Mouse (Mus musculus): ENCODE data around the gene Crip2. TPM values are rescaled to one million over a fixed set of nuclear protein-coding genes. Genes with fewer than 3 reads are reported as not detected.
A peak's percentile ranks its signal among the peaks of the same experiment; 100 is the strongest.

Gene Crip2
- 101 TPM for polyA plus RNA-seq (2021)

GRCm38 (mm10) chr12:113139908-113140615 is at the start of gene Crip2:
Gene Crip2 (plus strand): TSS chr12:113140236.
- in situ Hi-C loops (cut with MboI; ENCODE audit: low pct_unique_long_range_greater_than_20kb), result no loop called here
- ATAC-seq (peak; percentile 77), DNase-seq (ENCODE audit: low read depth, low spot score) (no peak)
- no peak for TF ChIP-seq CTCF (IDR thresholded peaks at IDR 0.05)
- no peaks in the 10 kb centered on the region for H3K27me3 ChIP-seq
- CTCF ChIA-PET, result interaction anchor here (2.0 kb wide), 1 partner anchor 11 kb away, joined by 5 read pairs; no protein-coding TSS in a partner anchor
- POLR2A ChIA-PET, result interaction anchor here (1.0 to 1.9 kb wide), 3 partner anchors 11 to 16 kb away, joined by 4 to 5 read pairs (median 4); partner anchors contain the start of gene Tedc1

- no peak for TF ChIP-seq CTCF (IDR thresholded peaks at IDR 0.05)
- no peaks in the 10 kb centered on the region for H3K27me3 ChIP-seq
- in situ Hi-C loops (cut with MboI; ENCODE audit: low pct_unique_long_range_greater_than_20kb), result no loop called here
- ChIA-PET CTCF (no interaction called here), POLR2A (interaction anchor here (0.8 kb wide), 1 partner anchor 84 kb away, joined by 3 read pairs; no protein-coding TSS in a partner anchor)
- DNase-seq (ENCODE audit: low read depth, low spot score), result no peak
- no peak for ATAC-seq
Observed at GRCm38 (mm10) chr12:113097040-113097439, 43.0 kb upstream of the Crip2 start.

- ChIA-PET CTCF (no interaction called here), POLR2A (interaction anchor here (0.8 to 1.0 kb wide), 2 partner anchors 24 to 84 kb away, joined by 3 read pairs; partner anchors contain the start of gene Tex22)
- peak; percentile 45 for ATAC-seq
- no peak for TF ChIP-seq CTCF (IDR thresholded peaks at IDR 0.05)
- no peaks in the 10 kb centered on the region for H3K27me3 ChIP-seq
- DNase-seq (ENCODE audit: low read depth, low spot score), result no peak
- in situ Hi-C loops (cut with MboI; ENCODE audit: low pct_unique_long_range_greater_than_20kb), result no loop called here
Observed at GRCm38 (mm10) chr12:113097749-113098281, 42.2 kb upstream of the Crip2 start, which contains the start of gene Mta1. Gene Mta1 (plus strand): TSS chr12:113098278.

- POLR2A ChIA-PET, result interaction anchor here (1.0 kb wide), 1 partner anchor 25 kb away, joined by 3 read pairs; the partner anchor contains the start of gene Tex22
- no peaks in the 10 kb centered on the region for H3K27me3 ChIP-seq
- in situ Hi-C loops (cut with MboI; ENCODE audit: low pct_unique_long_range_greater_than_20kb), result no loop called here
- ATAC-seq (peak; percentile 10), DNase-seq (ENCODE audit: low read depth, low spot score) (no peak)
- no peak for TF ChIP-seq CTCF (IDR thresholded peaks at IDR 0.05)
- CTCF ChIA-PET, result no interaction called here
Observed at GRCm38 (mm10) chr12:113098530-113099151, 41.4 kb upstream of the Crip2 start.

- TF ChIP-seq CTCF (IDR thresholded peaks at IDR 0.05), result no peak
- no peak for DNase-seq (ENCODE audit: low read depth, low spot score)
- no peaks in the 10 kb centered on the region for H3K27me3 ChIP-seq
- ATAC-seq, result no peak
- in situ Hi-C loops (cut with MboI; ENCODE audit: low pct_unique_long_range_greater_than_20kb), result no loop called here
- ChIA-PET CTCF (no interaction called here), POLR2A (interaction anchor here (0.9 kb wide), 1 partner anchor 30 kb away, joined by 3 read pairs; no protein-coding TSS in a partner anchor)
Observed at GRCm38 (mm10) chr12:113099470-113100237, 40.4 kb upstream of the Crip2 start.

GRCm38 (mm10) chr12:113100448-113101076 is 39.5 kb upstream of the Crip2 start:
- ChIA-PET CTCF (interaction anchor here (0.7 kb wide), 1 partner anchor 26 kb away, joined by 3 read pairs; the partner anchor contains the start of gene Tex22), POLR2A (interaction anchor here (0.5 kb wide), 1 partner anchor 44 kb away, joined by 3 read pairs; no protein-coding TSS in a partner anchor)
- no peak for TF ChIP-seq CTCF (IDR thresholded peaks at IDR 0.05)
- H3K27me3 ChIP-seq, result no peaks in the 10 kb centered on the region
- DNase-seq (ENCODE audit: low read depth, low spot score) (no peak), ATAC-seq (no peak)
- in situ Hi-C loops (cut with MboI; ENCODE audit: low pct_unique_long_range_greater_than_20kb), result no loop called here

GRCm38 (mm10) chr12:113101251-113101960 is 38.6 kb upstream of the Crip2 start:
- CTCF ChIA-PET, result interaction anchor here (0.7 kb wide), 1 partner anchor 27 kb away, joined by 3 read pairs; the partner anchor contains the start of gene Tex22
- H3K27me3 ChIP-seq, result no peaks in the 10 kb centered on the region
- DNase-seq (ENCODE audit: low read depth, low spot score) (no peak), ATAC-seq (no peak)
- TF ChIP-seq CTCF (IDR thresholded peaks at IDR 0.05), result no peak
- POLR2A ChIA-PET, result interaction anchor here (0.5 to 0.6 kb wide), 2 partner anchors 15 to 45 kb away, joined by 3 read pairs; no protein-coding TSS in a partner anchor
- in situ Hi-C loops (cut with MboI; ENCODE audit: low pct_unique_long_range_greater_than_20kb), result no loop called here

GRCm38 (mm10) chr12:113102461-113102860 is 37.6 kb upstream of the Crip2 start:
- in situ Hi-C loops (cut with MboI; ENCODE audit: low pct_unique_long_range_greater_than_20kb), result no loop called here
- H3K27me3 ChIP-seq, result no peaks in the 10 kb centered on the region
- DNase-seq (ENCODE audit: low read depth, low spot score) (no peak), ATAC-seq (no peak)
- no peak for TF ChIP-seq CTCF (IDR thresholded peaks at IDR 0.05)
- ChIA-PET POLR2A (no interaction called here), CTCF (interaction anchor here (1.2 kb wide), 1 partner anchor 98 kb away, joined by 3 read pairs; no protein-coding TSS in a partner anchor)

- in situ Hi-C loops (cut with MboI; ENCODE audit: low pct_unique_long_range_greater_than_20kb), result no loop called here
- ChIA-PET CTCF (no interaction called here), POLR2A (no interaction called here)
- no peaks in the 10 kb centered on the region for H3K27me3 ChIP-seq
- DNase-seq (ENCODE audit: low read depth, low spot score) (no peak), ATAC-seq (no peak)
- no peak for TF ChIP-seq CTCF (IDR thresholded peaks at IDR 0.05)
Observed at GRCm38 (mm10) chr12:113103846-113104451, 36.1 kb upstream of the Crip2 start.
